Mouse (Mus musculus) erythroblast, embryonic 14.5 days (primary cell): ENCODE data around the gene Stoml3. TPM values are rescaled to one million over a fixed set of nuclear protein-coding genes. Genes with fewer than 3 reads are reported as not detected.

Source experiments
- H3K27me3 ChIP-seq: 2 replicates; pipeline ENCODE4 v1.6.1; 2012; ENCODE audit warnings: inconsistent platforms; ENCODE audit not compliant: control insufficient read depth
- H3K36me3 ChIP-seq: 2 replicates; pipeline ENCODE4 v1.6.1; 2012; ENCODE audit warnings: mild to moderate bottlenecking, inconsistent platforms; ENCODE audit not compliant: control insufficient read depth
- H3K4me1 ChIP-seq: 2 replicates; pipeline ENCODE4 v1.6.1; 2012; ENCODE audit warnings: inconsistent platforms; ENCODE audit not compliant: control insufficient read depth
- H3K4me3 ChIP-seq: replicated peaks from 2 replicates; pipeline ENCODE3; 2012; ENCODE audit warnings: moderate library complexity, mild to moderate bottlenecking, inconsistent platforms
- H3K9me3 ChIP-seq: 2 replicates; pipeline ENCODE4 v1.6.1; 2012; ENCODE audit warnings: low read length, inconsistent platforms, mixed read lengths; ENCODE audit not compliant: control insufficient read depth
- GATA1 ChIP-seq: IDR thresholded peaks from 2 replicates; pipeline ENCODE4 v1.6.1; 2012; ENCODE audit warnings: low read length, inconsistent platforms, mixed read lengths
- TAL1 ChIP-seq: IDR thresholded peaks from 3 replicates; pipeline ENCODE4 v1.6.1; 2012; ENCODE audit warnings: low read length, inconsistent platforms, mixed read lengths
- polyA plus RNA-seq: library from polyadenylated mRNA; stranded (reverse); fragments of >175 nt; gene quantifications from 2 replicates; pipeline ENCODE4 v1.2.3, GENCODE M21; 2012

Gene Stoml3
- polyA plus RNA-seq, 1 experiment, result not detected

- TF ChIP-seq GATA1 (no peak), TAL1 (no peak)
- peaks cover 1% of the 10 kb centered on the region; the same call in 1 of the 2 replicates for H3K4me1 ChIP-seq
- H3K27me3 ChIP-seq, result no peaks in the 10 kb centered on the region
- H3K9me3 ChIP-seq, result no peaks in the 10 kb centered on the region
- peaks cover 79% of the 10 kb centered on the region for H3K36me3 ChIP-seq
- no peak overlapping the region for H3K4me3 ChIP-seq
These were observed 16.4 kb upstream of the Stoml3 start for GRCm38 (mm10) chr3:53472061-53472460.

- no peak overlapping the region for H3K4me3 ChIP-seq
- H3K4me1 ChIP-seq, result no peaks in the 10 kb centered on the region; the same call in 1 of the 2 replicates
- TF ChIP-seq TAL1, result no peak
- TF ChIP-seq GATA1, result no peak
- H3K36me3 ChIP-seq, result peaks cover 93% of the 10 kb centered on the region
- no peaks in the 10 kb centered on the region for H3K9me3 ChIP-seq
- no peaks in the 10 kb centered on the region for H3K27me3 ChIP-seq
These were observed 14.3 kb upstream of the Stoml3 start for GRCm38 (mm10) chr3:53474179-53474578.

- Histone ChIP-seq H3K4me3 (no peak overlapping the region), H3K36me3 (peaks cover 91% of the 10 kb centered on the region), H3K27me3 (no peaks in the 10 kb centered on the region), H3K4me1 (no peaks in the 10 kb centered on the region; the same call in 1 of the 2 replicates), H3K9me3 (no peaks in the 10 kb centered on the region)
- TF ChIP-seq TAL1 (no peak), GATA1 (no peak)
These were observed 12.6 kb upstream of the Stoml3 start for GRCm38 (mm10) chr3:53475889-53476288.

GRCm38 (mm10) chr3:53477468-53477867 is 11.0 kb upstream of the Stoml3 start:
- Histone ChIP-seq H3K9me3 (no peaks in the 10 kb centered on the region), H3K4me3 (no peak overlapping the region), H3K27me3 (no peaks in the 10 kb centered on the region), H3K4me1 (no peaks in the 10 kb centered on the region; the same call in 1 of the 2 replicates), H3K36me3 (peaks cover 85% of the 10 kb centered on the region)
- TF ChIP-seq TAL1 (no peak), GATA1 (no peak)

- H3K4me3 ChIP-seq, result no peak overlapping the region
- peaks cover 75% of the 10 kb centered on the region for H3K36me3 ChIP-seq
These were observed 9.9 kb upstream of the Stoml3 start for GRCm38 (mm10) chr3:53478419-53479046.

GRCm38 (mm10) chr3:53483414-53484059 is 4.9 kb upstream of the Stoml3 start:
- Histone ChIP-seq H3K36me3 (peaks cover 28% of the 10 kb centered on the region), H3K27me3 (no peaks in the 10 kb centered on the region)
- TF ChIP-seq GATA1, result no peak
- no peak for TF ChIP-seq TAL1

More at GRCm38 (mm10) chr3:53478419-53479046, 9.9 kb upstream of the Stoml3 start:
- TF ChIP-seq GATA1 (no peak), TAL1 (no peak)
- Histone ChIP-seq H3K27me3 (no peaks in the 10 kb centered on the region), H3K9me3 (no peaks in the 10 kb centered on the region), H3K4me1 (no peaks in the 10 kb centered on the region; the same call in 1 of the 2 replicates)

GRCm38 (mm10) chr3:53486561-53486960 is 1.9 kb upstream of the Stoml3 start:
- no peak for TF ChIP-seq TAL1
- no peak for TF ChIP-seq GATA1
- H3K4me1 ChIP-seq, result no peaks in the 10 kb centered on the region
- peaks cover 6% of the 10 kb centered on the region; the same call in 1 of the 2 replicates for H3K36me3 ChIP-seq
- no peak overlapping the region for H3K4me3 ChIP-seq
- no peaks in the 10 kb centered on the region for H3K9me3 ChIP-seq
- no peaks in the 10 kb centered on the region for H3K27me3 ChIP-seq

More at GRCm38 (mm10) chr3:53483414-53484059, 4.9 kb upstream of the Stoml3 start:
- Histone ChIP-seq H3K9me3 (no peaks in the 10 kb centered on the region), H3K4me3 (no peak overlapping the region), H3K4me1 (no peaks in the 10 kb centered on the region)

GRCm38 (mm10) chr3:53486996-53487576 is 1.4 kb upstream of the Stoml3 start:
- TF ChIP-seq TAL1 (no peak), GATA1 (no peak)
- no peak overlapping the region for H3K4me3 ChIP-seq

GRCm38 (mm10) chr3:53498351-53498905 is 10.0 kb downstream of the Stoml3 start:
- Histone ChIP-seq H3K9me3 (no peaks in the 10 kb centered on the region), H3K36me3 (no peaks in the 10 kb centered on the region), H3K4me3 (no peak overlapping the region), H3K27me3 (no peaks in the 10 kb centered on the region), H3K4me1 (no peaks in the 10 kb centered on the region)
- TF ChIP-seq TAL1 (no peak), GATA1 (no peak)

More at GRCm38 (mm10) chr3:53486996-53487576, 1.4 kb upstream of the Stoml3 start:
- H3K9me3 ChIP-seq, result no peaks in the 10 kb centered on the region
- H3K27me3 ChIP-seq, result no peaks in the 10 kb centered on the region
- H3K36me3 ChIP-seq, result peaks cover 4% of the 10 kb centered on the region; the same call in 1 of the 2 replicates
- H3K4me1 ChIP-seq, result no peaks in the 10 kb centered on the region
